Mouse (Mus musculus) brain, embryonic 14.5 days (tissue): ENCODE results near the gene Ahdc1. TPM values are rescaled to one million over a fixed set of nuclear protein-coding genes. Genes with fewer than 3 reads are reported as not detected.
A peak's percentile ranks its signal among the peaks of the same experiment; 100 is the strongest.

Experiments
- DNase-seq: peaks from one replicate; pipeline ENCODE4 v3.0.0-alpha.2; 2011; ENCODE audit warnings: low read depth
- CTCF ChIP-seq: fragments of 200-500 bp; IDR thresholded peaks from 2 replicates; pipeline ENCODE4 v1.5.1; 2012; ENCODE audit warnings: inconsistent platforms, mild to moderate bottlenecking, moderate library complexity, borderline replicate concordance; ENCODE audit not compliant: insufficient read depth, insufficient read length; ENCODE audit errors: extremely low read depth
- POLR2A ChIP-seq: fragments of 200-500 bp; IDR thresholded peaks from 2 replicates; pipeline ENCODE4 v1.6.1; 2012; ENCODE audit warnings: mild to moderate bottlenecking, inconsistent platforms, borderline replicate concordance; ENCODE audit not compliant: poor library complexity, insufficient read depth, insufficient read length, severe bottlenecking; ENCODE audit errors: extremely low read depth
- polyA plus RNA-seq: library from polyadenylated mRNA; depleted of rRNA; stranded (reverse); fragments of >200 nt; gene quantifications from 2 replicates; pipeline ENCODE4 v1.2.3, GENCODE M21; 2012

Gene Ahdc1
- polyA plus RNA-seq, 1 experiment, result 43.2 TPM

GRCm38 (mm10) chr4:132973814-132974398 is 37.2 kb upstream of the Ahdc1 start, which contains the start of gene Fgr:
Gene Fgr (plus strand): TSS chr4:132974095.
- no peak for DNase-seq
- TF ChIP-seq POLR2A, result no peak
- no peak for TF ChIP-seq CTCF

- peak; percentile 77 for DNase-seq
- TF ChIP-seq CTCF (no peak), POLR2A (no peak)
Measured at GRCm38 (mm10) chr4:132974904-132975303, 36.2 kb upstream of the Ahdc1 start.

GRCm38 (mm10) chr4:132975791-132976190 is 35.3 kb upstream of the Ahdc1 start:
- TF ChIP-seq CTCF, result no peak
- no peak for TF ChIP-seq POLR2A
- no peak for DNase-seq

GRCm38 (mm10) chr4:132976729-132977128 is 34.3 kb upstream of the Ahdc1 start:
- no peak for TF ChIP-seq CTCF
- no peak for TF ChIP-seq POLR2A
- no peak for DNase-seq

GRCm38 (mm10) chr4:132977597-132977996 is 33.5 kb upstream of the Ahdc1 start:
- TF ChIP-seq CTCF, result no peak
- TF ChIP-seq POLR2A, result no peak
- DNase-seq, result no peak

- TF ChIP-seq POLR2A (no peak), CTCF (no peak)
- DNase-seq, result no peak
Measured at GRCm38 (mm10) chr4:132979186-132979585, 31.9 kb upstream of the Ahdc1 start.

- TF ChIP-seq POLR2A (no peak), CTCF (no peak)
- DNase-seq, result no peak
Measured at GRCm38 (mm10) chr4:132981621-132982020, 29.4 kb upstream of the Ahdc1 start.

GRCm38 (mm10) chr4:132982999-132983398 is 28.1 kb upstream of the Ahdc1 start:
- no peak for DNase-seq
- TF ChIP-seq CTCF (no peak), POLR2A (no peak)

- DNase-seq, result peak; percentile 91
- TF ChIP-seq POLR2A, result no peak
- TF ChIP-seq CTCF, result no peak
Measured at GRCm38 (mm10) chr4:132983664-132984512, 27.2 kb upstream of the Ahdc1 start.

GRCm38 (mm10) chr4:132988581-132989355 is 22.3 kb upstream of the Ahdc1 start:
- no peak for DNase-seq
- TF ChIP-seq CTCF (no peak), POLR2A (no peak)

GRCm38 (mm10) chr4:132993553-132993952 is 17.5 kb upstream of the Ahdc1 start:
- no peak for DNase-seq
- TF ChIP-seq POLR2A (no peak), CTCF (no peak)

GRCm38 (mm10) chr4:132997469-132998237 is 13.4 kb upstream of the Ahdc1 start:
- no peak for TF ChIP-seq POLR2A
- TF ChIP-seq CTCF, result no peak

More at GRCm38 (mm10) chr4:132997469-132998237, 13.4 kb upstream of the Ahdc1 start:
- DNase-seq, result no peak
